Mouse (Mus musculus): Measurements from ENCODE around the gene Ybx3. TPM values are rescaled to one million over a fixed set of nuclear protein-coding genes. Genes with fewer than 3 reads are reported as not detected.

Ybx3 gene
- polyA plus RNA-seq, 1 experiment from 2014 or later = 38.8 TPM

GRCm38 (mm10) chr6:131359543-131359942 is 28.7 kb downstream of the Ybx3 start:
- no peaks in the 10 kb centered on the region for H3K27me3 ChIP-seq (ENCODE audit: control insufficient read depth, insufficient read depth, low read length)
- no peak overlapping the region for H3K27ac ChIP-seq (ENCODE audit: low read depth, low read length)
- H3K4me2 ChIP-seq (replicated peaks; ENCODE audit: low read depth, low read length) = no peak overlapping the region
- ATAC-seq (ENCODE audit: low FRiP score) (no peak), DNase-seq (ENCODE audit: low spot score) (no peak)
- H3K9me3 ChIP-seq (ENCODE audit: control insufficient read depth, low read length) = no peaks in the 10 kb centered on the region
- H3K4me1 ChIP-seq (replicated peaks; ENCODE audit: control insufficient read depth, insufficient read depth, low read length) = no peaks in the 10 kb centered on the region
- no peak overlapping the region for H3K4me3 ChIP-seq (ENCODE audit: low read depth, low read length)
- 91% methylated on average over 2 of the region's 2 CpGs for WGBS
- H3K9ac ChIP-seq (ENCODE audit: low read depth, low read length) = no peak overlapping the region
- no peaks in the 10 kb centered on the region for H3K36me3 ChIP-seq (ENCODE audit: control insufficient read depth, insufficient read depth, low read length)

DNA sequence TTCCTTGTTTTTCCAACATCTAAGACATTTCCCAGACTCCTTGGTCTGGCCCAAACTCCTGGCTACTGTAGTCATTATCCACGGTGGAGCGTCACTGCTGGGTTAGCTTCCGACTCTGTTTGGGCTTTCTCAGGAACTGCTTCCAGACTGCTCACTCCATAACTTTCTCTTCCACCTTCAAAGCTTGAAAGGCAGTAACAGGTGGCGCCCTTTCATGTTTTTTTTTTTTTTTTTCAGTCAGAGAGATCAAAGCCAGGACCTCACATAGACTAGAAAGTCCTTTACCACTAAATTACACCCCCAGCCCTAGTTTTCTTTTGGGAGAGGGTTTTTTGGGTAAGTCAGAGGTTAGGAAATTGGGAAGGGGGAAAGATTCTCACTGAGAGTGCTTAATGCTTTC is 33.4 kb downstream of the Ybx3 start:
- no peaks in the 10 kb centered on the region for H3K4me1 ChIP-seq (replicated peaks; ENCODE audit: control insufficient read depth, insufficient read depth, low read length)
- no peak overlapping the region for H3K9ac ChIP-seq (ENCODE audit: low read depth, low read length)
- DNase-seq (ENCODE audit: low spot score) (no peak), ATAC-seq (ENCODE audit: low FRiP score) (no peak)
- no peak overlapping the region for H3K4me3 ChIP-seq (ENCODE audit: low read depth, low read length)
- H3K4me2 ChIP-seq (replicated peaks; ENCODE audit: low read depth, low read length) = no peak overlapping the region
- no peak overlapping the region for H3K27ac ChIP-seq (ENCODE audit: low read depth, low read length)
- no peaks in the 10 kb centered on the region for H3K9me3 ChIP-seq (ENCODE audit: control insufficient read depth, low read length)
- no peaks in the 10 kb centered on the region for H3K36me3 ChIP-seq (ENCODE audit: control insufficient read depth, insufficient read depth, low read length)
- H3K27me3 ChIP-seq (ENCODE audit: control insufficient read depth, insufficient read depth, low read length) = no peaks in the 10 kb centered on the region
- WGBS = 63% methylated on average over 4 of the region's 4 CpGs

- Histone ChIP-seq H3K9me3 (ENCODE audit: control insufficient read depth, low read length) (no peaks in the 10 kb centered on the region), H3K27me3 (ENCODE audit: control insufficient read depth, insufficient read depth, low read length) (no peaks in the 10 kb centered on the region), H3K4me2 (replicated peaks; ENCODE audit: low read depth, low read length) (peak within 1 kb of the TSS; percentile 45), H3K4me3 (ENCODE audit: low read depth, low read length) (peak within 1 kb of the TSS; percentile 22), H3K36me3 (ENCODE audit: control insufficient read depth, insufficient read depth, low read length) (no peaks in the 10 kb centered on the region), H3K9ac (ENCODE audit: low read depth, low read length) (no peak within 1 kb of the TSS), H3K4me1 (replicated peaks; ENCODE audit: control insufficient read depth, insufficient read depth, low read length) (no peaks in the 10 kb centered on the region), H3K27ac (ENCODE audit: low read depth, low read length) (no peak within 1 kb of the TSS)
- under 1% methylated on average over 16 of the region's 16 CpGs for WGBS
- DNase-seq (ENCODE audit: low spot score) (peak; percentile 79), ATAC-seq (ENCODE audit: low FRiP score) (peak; percentile 88)
Observed at GRCm38 (mm10) chr6:131353352-131353919, 34.8 kb downstream of the Ybx3 start, which contains the start of gene Styk1. Styk1 (minus strand) TSS chr6:131353597.

- WGBS = 90% methylated on average over 2 of the region's 2 CpGs
- no peaks in the 10 kb centered on the region for H3K36me3 ChIP-seq (ENCODE audit: control insufficient read depth, insufficient read depth, low read length)
Observed at GRCm38 (mm10) chr6:131347026-131347425, 41.2 kb downstream of the Ybx3 start.

DNA sequence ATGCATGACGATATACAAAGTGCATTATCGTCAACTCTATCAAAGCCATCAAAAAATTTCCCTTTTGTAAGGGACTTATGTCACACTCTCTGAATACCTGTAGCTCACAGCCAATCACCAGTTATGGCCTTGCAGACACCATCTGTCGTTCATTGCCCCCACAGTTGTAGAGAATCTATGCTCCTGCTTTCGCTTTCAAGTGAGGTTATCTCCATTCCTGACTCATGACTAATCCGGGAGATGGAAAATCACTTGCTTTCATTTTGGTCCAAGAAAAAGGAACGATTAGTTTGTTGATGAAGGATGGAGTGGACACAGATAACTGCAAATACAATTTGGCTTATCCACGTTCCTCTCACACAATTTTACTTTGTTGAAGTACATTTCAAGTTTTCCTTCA is 43.9 kb downstream of the Ybx3 start:
- Histone ChIP-seq H3K36me3 (ENCODE audit: control insufficient read depth, insufficient read depth, low read length) (no peaks in the 10 kb centered on the region), H3K4me1 (replicated peaks; ENCODE audit: control insufficient read depth, insufficient read depth, low read length) (no peaks in the 10 kb centered on the region), H3K27ac (ENCODE audit: low read depth, low read length) (no peak overlapping the region), H3K4me2 (replicated peaks; ENCODE audit: low read depth, low read length) (no peak overlapping the region), H3K27me3 (ENCODE audit: control insufficient read depth, insufficient read depth, low read length) (no peaks in the 10 kb centered on the region), H3K9ac (ENCODE audit: low read depth, low read length) (no peak overlapping the region), H3K9me3 (ENCODE audit: control insufficient read depth, low read length) (no peaks in the 10 kb centered on the region), H3K4me3 (ENCODE audit: low read depth, low read length) (no peak overlapping the region)
- ATAC-seq (ENCODE audit: low FRiP score) (no peak), DNase-seq (ENCODE audit: low spot score) (no peak)
- 86% methylated on average over 7 of the region's 7 CpGs for WGBS

More at GRCm38 (mm10) chr6:131347026-131347425, 41.2 kb downstream of the Ybx3 start:
- H3K4me1 ChIP-seq (replicated peaks; ENCODE audit: control insufficient read depth, insufficient read depth, low read length) = no peaks in the 10 kb centered on the region
- H3K4me2 ChIP-seq (replicated peaks; ENCODE audit: low read depth, low read length) = no peak overlapping the region
- no peak overlapping the region for H3K4me3 ChIP-seq (ENCODE audit: low read depth, low read length)
- no peak overlapping the region for H3K27ac ChIP-seq (ENCODE audit: low read depth, low read length)
- no peaks in the 10 kb centered on the region for H3K27me3 ChIP-seq (ENCODE audit: control insufficient read depth, insufficient read depth, low read length)
- no peak overlapping the region for H3K9ac ChIP-seq (ENCODE audit: low read depth, low read length)
- H3K9me3 ChIP-seq (ENCODE audit: control insufficient read depth, low read length) = no peaks in the 10 kb centered on the region
- ATAC-seq (ENCODE audit: low FRiP score) (no peak), DNase-seq (ENCODE audit: low spot score) (no peak)

DNA sequence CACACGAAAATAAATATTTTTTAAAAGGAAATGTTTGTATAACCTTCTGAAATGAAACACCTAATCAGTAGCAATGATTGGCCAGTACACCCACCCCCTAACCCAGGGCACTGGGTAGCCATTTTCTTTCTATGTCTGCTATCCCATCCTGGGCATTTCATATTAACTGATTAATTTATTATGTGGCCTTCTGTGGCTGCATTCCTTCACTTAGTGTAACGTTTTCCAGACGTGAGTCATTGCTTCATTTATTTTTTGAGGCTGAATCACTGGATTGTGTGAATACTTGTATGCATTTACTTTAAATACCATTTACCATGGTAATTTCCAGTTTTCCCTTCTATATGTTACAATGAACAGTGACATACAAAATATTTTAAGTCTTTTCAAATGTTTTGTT is 48.2 kb downstream of the Ybx3 start:
- ATAC-seq (ENCODE audit: low FRiP score) (no peak), DNase-seq (ENCODE audit: low spot score) (no peak)
- Histone ChIP-seq H3K27ac (ENCODE audit: low read depth, low read length) (no peak overlapping the region), H3K27me3 (ENCODE audit: control insufficient read depth, insufficient read depth, low read length) (no peaks in the 10 kb centered on the region), H3K4me2 (replicated peaks; ENCODE audit: low read depth, low read length) (no peak overlapping the region), H3K4me1 (replicated peaks; ENCODE audit: control insufficient read depth, insufficient read depth, low read length) (no peaks in the 10 kb centered on the region), H3K9ac (ENCODE audit: low read depth, low read length) (no peak overlapping the region), H3K4me3 (ENCODE audit: low read depth, low read length) (no peak overlapping the region), H3K36me3 (ENCODE audit: control insufficient read depth, insufficient read depth, low read length) (no peaks in the 10 kb centered on the region), H3K9me3 (ENCODE audit: control insufficient read depth, low read length) (no peaks in the 10 kb centered on the region)
- WGBS = 83% methylated on average over 3 of the region's 3 CpGs

- Histone ChIP-seq H3K9me3 (ENCODE audit: control insufficient read depth, low read length) (no peaks in the 10 kb centered on the region), H3K27ac (ENCODE audit: low read depth, low read length) (no peak overlapping the region), H3K36me3 (ENCODE audit: control insufficient read depth, insufficient read depth, low read length) (no peaks in the 10 kb centered on the region), H3K9ac (ENCODE audit: low read depth, low read length) (no peak overlapping the region), H3K4me1 (replicated peaks; ENCODE audit: control insufficient read depth, insufficient read depth, low read length) (no peaks in the 10 kb centered on the region), H3K4me3 (ENCODE audit: low read depth, low read length) (no peak overlapping the region), H3K4me2 (replicated peaks; ENCODE audit: low read depth, low read length) (no peak overlapping the region), H3K27me3 (ENCODE audit: control insufficient read depth, insufficient read depth, low read length) (no peaks in the 10 kb centered on the region)
- WGBS = 84% methylated on average over 3 of the region's 3 CpGs
- ATAC-seq (ENCODE audit: low FRiP score) (no peak), DNase-seq (ENCODE audit: low spot score) (no peak)
Observed at GRCm38 (mm10) chr6:131339309-131339708, 49.0 kb downstream of the Ybx3 start.

GRCm38 (mm10) chr6:131338787-131339186 is 49.5 kb downstream of the Ybx3 start:
- no peak overlapping the region for H3K27ac ChIP-seq (ENCODE audit: low read depth, low read length)
- ATAC-seq (ENCODE audit: low FRiP score) = no peak
- H3K27me3 ChIP-seq (ENCODE audit: control insufficient read depth, insufficient read depth, low read length) = no peaks in the 10 kb centered on the region
- H3K4me2 ChIP-seq (replicated peaks; ENCODE audit: low read depth, low read length) = no peak overlapping the region
- no peak for DNase-seq (ENCODE audit: low spot score)
- no peak overlapping the region for H3K4me3 ChIP-seq (ENCODE audit: low read depth, low read length)
- H3K9me3 ChIP-seq (ENCODE audit: control insufficient read depth, low read length) = no peaks in the 10 kb centered on the region
- 70% methylated on average over 1 of the region's 1 CpGs for WGBS
- H3K4me1 ChIP-seq (replicated peaks; ENCODE audit: control insufficient read depth, insufficient read depth, low read length) = no peaks in the 10 kb centered on the region
- H3K36me3 ChIP-seq (ENCODE audit: control insufficient read depth, insufficient read depth, low read length) = no peaks in the 10 kb centered on the region
- H3K9ac ChIP-seq (ENCODE audit: low read depth, low read length) = no peak overlapping the region

GRCm38 (mm10) chr6:131327076-131327475 is 61.2 kb downstream of the Ybx3 start:
- Histone ChIP-seq H3K4me1 (replicated peaks; ENCODE audit: control insufficient read depth, insufficient read depth, low read length) (no peaks in the 10 kb centered on the region), H3K4me3 (ENCODE audit: low read depth, low read length) (no peak overlapping the region), H3K9me3 (ENCODE audit: control insufficient read depth, low read length) (no peaks in the 10 kb centered on the region), H3K9ac (ENCODE audit: low read depth, low read length) (no peak overlapping the region), H3K36me3 (ENCODE audit: control insufficient read depth, insufficient read depth, low read length) (no peaks in the 10 kb centered on the region), H3K4me2 (replicated peaks; ENCODE audit: low read depth, low read length) (no peak overlapping the region), H3K27me3 (ENCODE audit: control insufficient read depth, insufficient read depth, low read length) (no peaks in the 10 kb centered on the region), H3K27ac (ENCODE audit: low read depth, low read length) (no peak overlapping the region)
- WGBS = 89% methylated on average over 2 of the region's 2 CpGs
- DNase-seq (ENCODE audit: low spot score) = no peak
- ATAC-seq (ENCODE audit: low FRiP score) = no peak

Measured in hindbrain, embryonic 11.5 days (tissue).